Mouse (Mus musculus) macrophage (primary cell): ENCODE measurements around the gene Matn4. TPM values are rescaled to one million over a fixed set of nuclear protein-coding genes. Genes with fewer than 3 reads are reported as not detected.
"Not testable (repeated sequence)": the region's sequence is repeated elsewhere in the genome, so short reads cannot be mapped to it uniquely, and the experiment has no call there.

Source experiments
- H3K27ac ChIP-seq: fragments of 350-480 bp; formaldehyde crosslinking; 2 replicates; pipeline ENCODE4 v1.9.0; 2021
- H3K36me3 ChIP-seq: fragments of 350-480 bp; formaldehyde crosslinking; 2 replicates; pipeline ENCODE4 v1.9.0; 2021; ENCODE audit errors: inconsistent target
- H3K4me3 ChIP-seq: fragments of 350-480 bp; formaldehyde crosslinking; 2 replicates; pipeline ENCODE4 v1.9.0; 2021; ENCODE audit errors: inconsistent target
- H3K79me2 ChIP-seq: fragments of 350-480 bp; formaldehyde crosslinking; 2 replicates; pipeline ENCODE4 v1.9.0; 2021; ENCODE audit errors: inconsistent target
- WGBS: methylation state at CpG from one replicate; pipeline ENCODE4 v1.1.7; 2026; ENCODE audit warnings: inconsistent platforms; ENCODE audit not compliant: missing documents; 5-methylcytosine and 5-hydroxymethylcytosine counted together
- polyA plus RNA-seq: library from polyadenylated mRNA; stranded (reverse); fragments of 250-400 nt; gene quantifications from 3 replicates; pipeline ENCODE4 v1.2.4, GENCODE M21; 2018; ENCODE audit warnings: inconsistent platforms

Gene Matn4
- polyA plus RNA-seq, 1 experiment from 2014 or later: not detected

GRCm38 (mm10) chr2:164352697-164353096, 52.3 kb downstream of the Matn4 start:
- 94% methylated on average over 3 of the region's 3 CpGs for WGBS
- no peak overlapping the region for H3K4me3 ChIP-seq
- no peaks in the 10 kb centered on the region for H3K36me3 ChIP-seq
- no peaks in the 10 kb centered on the region for H3K79me2 ChIP-seq
- H3K27ac ChIP-seq: no peak overlapping the region

GRCm38 (mm10) chr2:164348980-164349379, 56.0 kb downstream of the Matn4 start:
- H3K36me3 ChIP-seq: no peaks in the 10 kb centered on the region
- WGBS: 95% methylated on average over 3 of the region's 3 CpGs
- no peak overlapping the region for H3K27ac ChIP-seq
- no peak overlapping the region for H3K4me3 ChIP-seq
- H3K79me2 ChIP-seq: no peaks in the 10 kb centered on the region

GRCm38 (mm10) chr2:164347697-164348096, 57.3 kb downstream of the Matn4 start:
- not testable (repeated sequence) for H3K4me3 ChIP-seq, H3K36me3 ChIP-seq, H3K79me2 ChIP-seq, H3K27ac ChIP-seq

GRCm38 (mm10) chr2:164343732-164344131, 61.2 kb downstream of the Matn4 start:
- H3K4me3 ChIP-seq, H3K36me3 ChIP-seq, H3K27ac ChIP-seq, H3K79me2 ChIP-seq: not testable (repeated sequence)
- no CpG with 5 or more reads among the region's 1 CpGs for WGBS

Other genes starting within 250 kb of the Matn4 start
- not detected in 3 replicates for gene Kcns1, start 234.0 kb downstream of the Matn4 start, polyA plus RNA-seq
- not detected in 3 replicates for gene Wfdc5, start 222.4 kb downstream of the Matn4 start, polyA plus RNA-seq
- gene Wfdc12, start 214.6 kb downstream of the Matn4 start, polyA plus RNA-seq: not detected in 3 replicates
- gene Wfdc15a, start 205.0 kb downstream of the Matn4 start, polyA plus RNA-seq: not detected in 3 replicates
- not detected in 3 replicates for gene Wfdc15b, start 183.5 kb downstream of the Matn4 start, polyA plus RNA-seq
- not detected in 3 replicates for gene Svs2, start 166.7 kb downstream of the Matn4 start, polyA plus RNA-seq
- gene Svs3b, start 148.5 kb downstream of the Matn4 start, polyA plus RNA-seq: not detected in 3 replicates
- gene Svs4, start 126.7 kb downstream of the Matn4 start, polyA plus RNA-seq: not detected in 3 replicates
- gene Svs3a, start 115.9 kb downstream of the Matn4 start, polyA plus RNA-seq: not detected in 3 replicates
- not detected in 3 replicates for gene Svs6, start 88.4 kb downstream of the Matn4 start, polyA plus RNA-seq
- gene Svs5, start 72.4 kb downstream of the Matn4 start, polyA plus RNA-seq: not detected in 3 replicates
- gene Slpi, start 16.1 kb downstream of the Matn4 start, polyA plus RNA-seq: 0.24 to 1.3 TPM (median 0.90 TPM) in 3 replicates
- gene Rbpjl, start 2.0 kb downstream of the Matn4 start, polyA plus RNA-seq: not detected in 3 replicates
- 114 to 215 TPM (median 133 TPM) in 3 replicates for gene Sdc4, start 38.7 kb upstream of the Matn4 start, polyA plus RNA-seq
- 6.9 to 30.0 TPM (median 27.8 TPM) in 3 replicates for gene Sys1, start 51.8 kb upstream of the Matn4 start, polyA plus RNA-seq
- 0.30 TPM in 1 of 3 replicates, not detected in the others for gene Gm20458, start 55.8 kb upstream of the Matn4 start, polyA plus RNA-seq
- gene Trp53tg5, start 68.6 kb upstream of the Matn4 start, polyA plus RNA-seq: not detected in 3 replicates
- 13.0 to 46.6 TPM (median 28.5 TPM) in 3 replicates for gene Dbndd2, start 80.9 kb upstream of the Matn4 start, polyA plus RNA-seq
- 58.4 to 92.7 TPM (median 64.5 TPM) in 3 replicates for gene Pigt, start 92.4 kb upstream of the Matn4 start, polyA plus RNA-seq
- not detected in 3 replicates for gene Wfdc2, start 157.3 kb upstream of the Matn4 start, polyA plus RNA-seq
- gene Spint3, start 168.3 kb upstream of the Matn4 start, polyA plus RNA-seq: not detected in 3 replicates
- gene Wfdc6a, start 180.3 kb upstream of the Matn4 start, polyA plus RNA-seq: not detected in 3 replicates
- gene Eppin, start 188.4 kb upstream of the Matn4 start, polyA plus RNA-seq: not detected in 3 replicates
- not detected in 3 replicates for gene Wfdc6b, start 208.4 kb upstream of the Matn4 start, polyA plus RNA-seq
- not detected in 3 replicates for gene Wfdc8, start 208.5 kb upstream of the Matn4 start, polyA plus RNA-seq
- gene Wfdc16, start 233.6 kb upstream of the Matn4 start, polyA plus RNA-seq: not detected in 3 replicates